In genomic region chr14:21075751-21076500, GRCm38 (mm10) we compare ENCODE assay signal across 8 mouse cellular contexts. TPM values are rescaled to one million over a fixed set of nuclear protein-coding genes. Genes with fewer than 3 reads are reported as not detected.
DNase-seq lines count a peak whose midpoint lies in the region; ATAC-seq lines count a peak whose summit lies in the region.

No protein-coding gene starts in this region.

- intact Hi-C loops in left cerebral cortex, postnatal 10 days (cut with DNase I): no loop called here

- peak; percentile 95 to 98 for DNase-seq in adrenal gland, adult (ENCODE audit: inconsistent age in 2 of 2, low spot score in 1 of 2)
- peak; percentile 89 for DNase-seq in embryo, embryonic 10 days (ENCODE audit: low spot score)
- DNase-seq in gastrocnemius, postnatal 10 days: peak; percentile 95
- DNase-seq in left cerebral cortex, postnatal 10 days (ENCODE audit: extremely low spot score in 1 of 2, low spot score in 2 of 2): peak; percentile 76 to 93
- DNase-seq in right cerebral cortex, postnatal 10 days (ENCODE audit: low spot score in 2 of 2): peak; percentile 90 to 91
- DNase-seq in urinary bladder, postnatal 14 days (ENCODE audit: low spot score): peak; percentile 90

- ATAC-seq in inflammation-experienced regulatory T-cells, adult 6 months: peak; percentile 84
- peak; percentile 73 for ATAC-seq in megakaryocyte progenitor cell, adult 5-6 weeks (replicated peaks; ENCODE audit: poor library complexity)

RNA-seq across cellular contexts. Expression of gene Adk, which starts 23.6 kb away (rescaled TPM):
- total RNA-seq in gastrocnemius, postnatal 10 days (2021): 10 to 100 TPM; 85.9 to 86.1 TPM
- polyA plus RNA-seq in inflammation-experienced regulatory T-cells, adult 6 months (2017; shearing (Covaris generic)): 100 to 1,000 TPM in 2 of 3 experiments, 10 to 100 TPM in 1; 84.7 to 128 (median 118) TPM
- 10 to 100 TPM; 59.5 to 61.9 TPM for total RNA-seq in left cerebral cortex, postnatal 10 days (2021)
- total RNA-seq in megakaryocyte progenitor cell, adult 5-6 weeks (2015): 100 and 106 TPM in 2 replicates
- total RNA-seq in megakaryocyte progenitor cell, adult 5-6 weeks (2017): 104 and 129 TPM in 2 replicates

RNA-seq across cellular contexts. Expression of gene Ap3m1, which starts 23.6 kb away (rescaled TPM):
- 10 to 100 TPM; 48.1 to 51.5 TPM for total RNA-seq in gastrocnemius, postnatal 10 days (2021)
- 100 to 1,000 TPM in 1 of 3 experiments, 10 to 100 TPM in 2; 70.6 to 107 (median 81.6) TPM for polyA plus RNA-seq in inflammation-experienced regulatory T-cells, adult 6 months (2017; shearing (Covaris generic))
- total RNA-seq in left cerebral cortex, postnatal 10 days (2021): 10 to 100 TPM; 79.9 to 87.7 TPM
- total RNA-seq in megakaryocyte progenitor cell, adult 5-6 weeks (2015): 56.9 and 71.1 TPM in 2 replicates
- 60.1 and 71.0 TPM in 2 replicates for total RNA-seq in megakaryocyte progenitor cell, adult 5-6 weeks (2017)

Comparison
In these comparisons a context has a peak if more than half of its experiments do, and no peak if none do; other contexts are left out.
1. Peak in every context shown above with its lines: DNase-seq and ATAC-seq.